Mouse (Mus musculus) liver, adult 2 months (tissue): ENCODE data around the gene Fbxl18.

Experiments used
- CTCF ChIP-seq: fragments of 200-500 bp; IDR thresholded peaks from 2 replicates; pipeline ENCODE4 v1.5.1; 2011; ENCODE audit warnings: low read depth, low read length, control low read depth
- POLR2A ChIP-seq: fragments of 200-500 bp; IDR thresholded peaks from 2 replicates; pipeline ENCODE4 v1.6.1; 2011; ENCODE audit warnings: low read length, control low read depth; ENCODE audit not compliant: insufficient read depth; ENCODE audit errors: extremely low read depth

- TF ChIP-seq POLR2A (0 out of 2 replicates have a peak, but pooled peaks have one; percentile 11), CTCF (peak; percentile 64)
Observed at GRCm38 (mm10) chr5:142935642-142936335, 40.6 kb upstream of the Fbxl18 start.
